Mouse (Mus musculus): ENCODE data around the gene Kdm2b.

Kdm2b gene

GRCm38 (mm10) chr5:122894007-122894637 is 95.5 kb downstream of the Kdm2b start:
- no peak for DNase-seq (ENCODE audit: low read depth, low spot score)

GRCm38 (mm10) chr5:122893270-122893669 is 96.4 kb downstream of the Kdm2b start:
- DNase-seq (ENCODE audit: low read depth, low spot score), result no peak

- DNase-seq (ENCODE audit: low read depth, low spot score), result no peak
Observed at GRCm38 (mm10) chr5:122890396-122890795, 99.2 kb downstream of the Kdm2b start.

DNA sequence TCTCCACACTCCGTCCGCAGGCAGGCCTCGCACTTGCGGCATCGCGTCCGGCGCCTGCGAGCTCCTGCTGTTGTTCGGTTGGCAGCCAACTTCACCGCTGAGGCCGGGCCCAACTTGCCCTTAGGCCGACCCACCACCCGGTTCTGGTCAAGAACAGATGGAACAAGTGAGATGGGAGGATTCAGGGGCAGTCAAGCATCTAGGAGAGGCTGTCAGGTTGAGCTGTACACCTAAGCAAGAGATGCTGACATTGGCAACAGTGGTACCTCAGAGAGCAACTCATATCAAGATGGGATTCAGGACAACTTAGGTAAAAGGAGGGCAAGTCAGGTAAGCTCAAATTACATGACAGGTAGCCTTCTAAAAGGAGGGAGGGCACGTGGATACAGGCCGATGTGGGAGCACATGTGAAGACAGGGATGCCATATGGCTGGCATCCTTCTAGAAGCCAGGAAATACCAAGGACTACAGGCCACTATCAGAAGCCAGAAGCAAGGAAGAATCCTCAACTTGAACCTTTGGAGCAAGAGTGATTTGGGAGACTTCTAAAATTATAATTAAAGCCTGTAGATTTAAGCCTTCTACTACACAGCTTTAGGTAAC is 100.9 kb downstream of the Kdm2b start:
- no peak for DNase-seq (ENCODE audit: low read depth, low spot score)

DNA sequence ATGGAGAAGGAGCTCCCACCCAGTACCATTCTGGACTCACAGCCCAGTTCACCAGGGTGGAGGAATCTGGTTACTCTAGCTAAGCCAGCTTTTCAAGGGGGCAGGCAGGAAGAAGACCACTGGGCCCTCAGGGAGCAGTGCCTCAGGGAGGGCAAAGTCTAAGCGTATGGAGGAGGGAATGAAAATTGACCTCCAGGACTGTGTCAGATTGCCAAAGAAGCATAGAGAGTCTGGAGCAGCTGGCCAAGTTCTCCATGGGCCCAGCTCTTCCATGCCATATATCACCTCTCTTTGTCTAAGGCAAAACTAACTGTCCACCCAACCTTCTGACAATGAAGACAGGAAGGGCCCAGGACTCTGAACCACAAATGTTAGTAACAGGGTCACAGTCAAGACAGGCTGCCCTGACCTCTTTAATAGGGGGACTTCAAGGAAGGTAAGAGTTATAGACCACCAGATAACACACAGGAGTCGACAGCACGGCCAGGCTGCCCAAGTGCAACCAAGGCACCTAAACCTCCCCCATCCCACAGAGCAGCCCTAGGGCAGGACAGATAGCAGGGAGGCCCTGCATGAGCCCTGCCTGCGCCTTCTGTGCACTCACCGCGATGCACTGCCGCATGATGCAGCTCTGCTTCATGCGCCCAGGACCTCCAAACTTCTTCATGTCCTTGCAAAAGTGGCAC is 101.6 kb downstream of the Kdm2b start:
- DNase-seq (ENCODE audit: low read depth, low spot score), result no peak

GRCm38 (mm10) chr5:122887033-122887432 is 102.6 kb downstream of the Kdm2b start:
- no peak for DNase-seq (ENCODE audit: low read depth, low spot score)

GRCm38 (mm10) chr5:122884594-122885348 is 104.9 kb downstream of the Kdm2b start:
- DNase-seq (ENCODE audit: low read depth, low spot score), result no peak

DNA sequence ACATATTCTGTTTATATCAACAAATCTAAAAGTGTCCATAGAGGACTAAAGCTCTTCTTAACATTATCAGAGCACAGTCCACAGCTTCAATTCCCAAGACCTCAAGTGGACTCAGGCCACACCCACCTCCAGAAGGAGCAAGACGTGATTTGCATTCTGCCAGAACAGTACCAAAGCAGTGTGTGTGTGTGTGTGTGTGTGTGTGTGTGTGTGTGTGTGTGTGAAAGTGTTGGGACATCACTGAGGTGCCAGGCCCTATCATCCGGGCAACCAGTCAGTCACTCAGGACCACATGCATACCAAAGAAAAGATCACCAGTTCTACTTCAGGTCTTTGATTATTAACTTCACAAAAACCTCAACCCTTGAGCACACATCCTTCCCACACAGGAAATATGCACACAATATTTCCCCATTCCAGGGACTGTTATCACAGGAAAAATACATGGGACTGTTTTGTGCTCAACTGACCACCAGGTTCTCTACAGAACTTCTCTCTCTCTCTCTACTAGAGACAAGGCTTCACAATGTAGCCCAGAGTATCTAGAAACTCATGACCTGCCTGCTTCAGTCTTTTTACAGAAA is 105.9 kb downstream of the Kdm2b start:
- no peak for DNase-seq (ENCODE audit: low read depth, low spot score)

- DNase-seq (ENCODE audit: low read depth, low spot score), result no peak
Observed at GRCm38 (mm10) chr5:122883237-122883636, 106.4 kb downstream of the Kdm2b start.

DNA sequence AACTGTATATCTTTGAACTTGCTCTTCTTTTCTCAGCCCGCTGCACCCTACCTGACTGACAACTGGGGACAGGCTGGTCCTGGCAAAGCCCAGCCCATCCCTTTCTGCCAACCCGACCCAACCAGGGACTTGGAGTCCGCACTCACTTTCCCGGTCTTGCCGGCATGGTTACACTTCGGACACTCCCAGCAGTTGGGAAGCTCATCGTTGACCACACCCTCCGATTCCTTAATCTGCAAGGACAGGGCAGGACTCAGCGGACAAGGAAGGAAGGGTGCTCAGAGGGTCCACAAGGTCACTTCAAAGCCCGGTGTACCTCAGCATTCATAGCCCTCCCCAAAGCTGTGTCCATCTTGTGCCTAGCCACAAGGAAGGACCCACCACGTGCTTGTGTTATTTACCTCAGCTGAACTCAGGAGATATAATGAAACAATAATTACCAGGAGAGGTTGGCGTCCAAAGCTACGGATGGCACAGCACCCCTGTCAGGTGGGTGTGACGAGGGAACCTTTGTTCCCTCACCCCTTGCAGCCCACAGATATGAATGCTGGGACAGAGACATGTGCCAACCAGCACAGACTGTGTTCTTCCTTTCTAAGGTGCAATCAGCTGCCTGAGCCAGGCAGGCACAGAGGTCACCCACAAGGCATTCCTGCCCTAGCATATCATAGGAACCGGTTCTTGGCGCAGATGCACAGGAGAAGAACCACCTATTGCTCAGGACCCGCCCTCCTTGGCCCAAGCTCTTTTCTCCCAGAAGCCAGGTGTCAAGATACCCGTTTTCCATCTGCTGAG is 107.2 kb downstream of the Kdm2b start:
- DNase-seq (ENCODE audit: low read depth, low spot score), result no peak

DNA sequence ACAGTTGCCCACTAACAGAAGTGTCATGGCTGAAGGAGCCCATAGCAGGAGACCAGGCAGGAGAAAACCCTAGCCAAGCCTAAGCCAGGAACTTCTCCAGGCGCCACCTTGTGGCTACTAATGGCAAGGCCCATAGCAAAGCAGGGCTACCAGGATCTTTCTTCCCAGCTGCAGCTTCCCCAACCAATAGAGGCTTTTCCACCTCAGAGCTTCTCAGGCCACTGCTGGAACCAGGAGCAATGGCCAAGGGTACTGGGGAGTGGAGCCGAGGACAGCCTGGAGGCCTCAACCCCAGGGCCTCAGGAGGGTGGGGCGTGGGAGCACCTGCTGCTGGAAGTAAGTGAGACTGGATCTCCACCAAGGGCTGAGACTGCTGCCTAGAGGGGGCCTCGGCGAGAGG is 108.3 kb downstream of the Kdm2b start:
- DNase-seq (ENCODE audit: low read depth, low spot score), result no peak

DNA sequence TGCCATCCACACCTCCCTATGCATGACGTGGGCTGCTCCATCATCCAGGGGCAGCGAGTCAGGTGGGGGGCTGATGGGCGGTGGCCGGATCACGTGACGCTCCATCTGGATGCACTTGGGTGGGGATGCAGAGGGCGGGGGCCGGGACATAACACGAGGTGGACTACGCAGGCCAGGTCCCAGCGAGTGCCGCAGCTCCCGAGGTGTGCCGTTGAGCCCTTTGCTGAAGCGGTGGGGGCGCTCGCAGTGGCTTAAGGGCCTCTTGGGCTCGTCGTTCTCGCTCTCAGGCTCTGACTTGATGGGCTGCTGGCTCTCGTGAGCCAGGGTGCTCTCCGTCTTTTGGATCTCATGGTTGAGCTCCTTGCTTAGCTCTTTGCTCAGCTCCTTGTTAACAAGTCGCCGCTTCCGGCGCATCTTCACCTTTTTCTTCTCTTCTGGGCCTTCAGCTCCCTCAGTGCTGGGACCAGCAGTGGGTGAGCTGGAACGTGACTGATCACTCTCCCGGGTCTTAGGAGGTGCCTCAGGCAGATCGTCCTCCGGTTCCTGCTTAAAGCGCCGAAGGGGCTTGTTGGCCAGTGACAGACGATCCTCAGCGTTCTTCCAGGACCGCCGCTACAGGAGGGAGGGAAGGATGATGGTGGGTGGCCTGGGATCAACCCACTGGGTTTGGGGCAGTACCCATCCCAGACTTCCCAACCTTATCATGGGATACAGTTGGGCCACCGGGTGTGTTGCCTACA is 109.2 kb downstream of the Kdm2b start:
- DNase-seq (ENCODE audit: low read depth, low spot score), result no peak

DNA sequence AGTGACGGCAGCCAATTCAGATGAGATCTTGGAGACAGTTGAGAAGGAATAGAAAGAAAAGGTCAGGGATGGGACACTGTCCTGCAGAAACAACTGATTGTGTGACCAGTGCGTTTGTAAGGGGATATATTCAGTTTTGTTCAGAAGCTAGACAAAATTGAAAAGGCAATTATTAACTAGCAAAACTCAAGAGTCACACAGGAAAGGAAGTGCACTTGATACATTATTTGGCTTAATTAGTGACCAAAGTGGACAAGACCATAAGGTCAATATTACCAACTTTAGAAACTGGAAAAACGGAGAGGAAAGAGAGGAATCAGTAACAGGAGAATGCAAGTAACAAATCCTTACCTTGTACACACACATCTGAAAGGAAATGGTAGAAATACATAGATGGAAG is 113.0 kb downstream of the Kdm2b start:
- DNase-seq (ENCODE audit: low read depth, low spot score), result no peak

GRCm38 (mm10) chr5:122874359-122874758 is 115.3 kb downstream of the Kdm2b start:
- DNase-seq (ENCODE audit: low read depth, low spot score), result no peak

DNA sequence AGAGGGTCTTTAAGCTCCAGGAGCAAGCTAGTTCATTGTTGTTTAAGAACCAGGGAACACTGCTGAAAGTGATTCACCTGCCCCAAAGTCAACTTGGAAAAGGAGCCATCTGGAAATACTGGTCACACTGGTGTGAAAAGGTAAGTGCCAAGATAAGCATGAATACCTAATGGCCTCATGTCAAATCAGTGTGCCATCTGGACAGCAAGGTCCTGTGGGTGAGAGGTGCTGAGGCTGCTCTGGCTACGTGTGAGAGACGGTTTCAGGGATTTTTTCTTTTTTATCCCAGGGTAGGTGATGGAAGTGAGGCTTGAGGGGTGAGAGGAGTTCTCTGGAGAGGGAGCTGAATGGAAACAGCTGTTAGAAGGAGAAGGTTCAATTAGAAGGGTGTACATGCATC is 116.0 kb downstream of the Kdm2b start:
- DNase-seq (ENCODE audit: low read depth, low spot score), result no peak

DNA sequence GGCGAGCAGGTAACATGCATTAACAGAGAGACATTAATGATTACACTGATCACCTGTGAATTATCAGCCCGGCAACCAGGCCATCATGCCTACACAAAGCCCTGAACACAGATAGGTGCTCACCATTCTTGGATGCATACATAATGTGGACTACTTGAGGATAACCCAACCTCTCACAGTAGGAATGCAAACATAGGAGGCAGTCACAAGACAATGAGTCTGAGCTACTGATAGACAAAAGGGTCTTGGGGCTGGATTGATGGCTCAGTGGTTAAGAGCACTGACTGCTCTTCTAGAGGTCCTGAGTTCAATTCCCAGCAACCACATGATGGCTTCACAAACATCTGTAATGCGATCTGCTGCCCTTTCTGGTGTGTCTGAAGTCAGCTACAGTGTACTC is 117.0 kb downstream of the Kdm2b start:
- DNase-seq (ENCODE audit: low read depth, low spot score), result no peak

DNA sequence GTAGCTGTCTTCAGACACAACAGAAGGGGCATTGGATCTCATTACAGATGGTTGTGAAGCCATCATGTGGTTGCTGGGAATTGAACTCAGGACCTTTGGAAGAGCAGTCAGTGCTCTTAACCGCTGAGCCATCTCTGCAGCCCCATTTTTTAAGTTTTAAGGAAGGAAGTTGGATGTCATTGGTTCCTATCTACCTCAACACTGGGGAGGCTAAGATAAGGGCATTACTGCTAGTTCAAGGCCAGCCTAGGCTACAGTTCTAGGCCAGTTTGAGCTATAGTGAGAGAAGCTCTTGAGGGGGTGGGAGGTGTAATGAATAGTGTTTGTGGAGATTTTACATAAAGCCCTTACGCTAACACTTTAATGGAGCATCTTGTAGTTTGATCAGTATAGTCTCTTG is 126.6 kb downstream of the Kdm2b start:
- no peak for DNase-seq (ENCODE audit: low read depth, low spot score)

GRCm38 (mm10) chr5:122855858-122856257 is 133.8 kb downstream of the Kdm2b start:
- no peak for DNase-seq (ENCODE audit: low read depth, low spot score)

DNA sequence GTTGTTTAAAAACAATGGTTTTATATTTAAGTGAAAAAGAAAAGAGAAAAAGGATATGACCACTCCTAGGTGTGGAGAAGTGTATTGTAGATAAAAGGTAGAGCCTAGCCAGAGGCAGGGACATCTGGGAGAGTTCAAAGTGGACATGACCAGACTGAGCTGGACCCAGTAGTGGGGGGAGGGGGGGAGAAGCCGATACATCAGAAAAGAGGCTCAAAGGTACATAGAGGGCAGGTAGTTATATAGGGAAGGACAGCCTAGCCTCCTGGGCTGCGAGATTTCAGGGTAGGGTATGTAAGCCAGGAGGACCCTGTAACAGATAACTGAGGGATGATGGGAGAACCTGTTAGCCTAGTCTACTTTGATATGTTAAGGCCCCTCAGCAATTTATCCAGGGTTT is 137.0 kb downstream of the Kdm2b start:
- no peak for DNase-seq (ENCODE audit: low read depth, low spot score)

GRCm38 (mm10) chr5:122850319-122851002 is 139.2 kb downstream of the Kdm2b start:
- no peak for DNase-seq (ENCODE audit: low read depth, low spot score)

All from WW6 (cell line).